Mouse (Mus musculus) midbrain, embryonic 12.5 days (tissue): ENCODE data around the gene Pxylp1. TPM values are rescaled to one million over a fixed set of nuclear protein-coding genes. Genes with fewer than 3 reads are reported as not detected.

Source experiments
- ATAC-seq: fragments of 200-750 bp; cut with Nextera tagmentation; 2 replicates; pipeline ENCODE4 v1.8.0; 2017; ENCODE audit warnings: low read depth, moderate TSS enrichment, moderate library complexity; ENCODE audit not compliant: low FRiP score
- H3K27ac ChIP-seq: fragments of 300-500 bp; sonication (generic); replicated peaks from 2 replicates; pipeline ENCODE4 v1.5.1; 2016; ENCODE audit warnings: mild to moderate bottlenecking
- H3K27me3 ChIP-seq: fragments of 300-500 bp; sonication (generic); 2 replicates; pipeline ENCODE4 v1.6.1; 2016; ENCODE audit warnings: mild to moderate bottlenecking
- H3K36me3 ChIP-seq: fragments of 300-500 bp; sonication (generic); 2 replicates; pipeline ENCODE4 v1.6.1; 2016
- H3K4me1 ChIP-seq: fragments of 300-500 bp; sonication (generic); 2 replicates; pipeline ENCODE4 v1.6.1; 2016
- H3K4me2 ChIP-seq: fragments of 300-500 bp; sonication (generic); replicated peaks from 2 replicates; pipeline ENCODE4 v1.6.1; 2016; ENCODE audit warnings: mild to moderate bottlenecking, moderate library complexity
- H3K4me3 ChIP-seq: fragments of 300-500 bp; sonication (generic); 2 replicates; pipeline ENCODE4 v1.5.1; 2016; ENCODE audit warnings: mild to moderate bottlenecking
- H3K9ac ChIP-seq: fragments of 300-500 bp; sonication (generic); replicated peaks from 2 replicates; pipeline ENCODE4 v1.6.1; 2016; ENCODE audit warnings: mild to moderate bottlenecking, moderate library complexity
- H3K9me3 ChIP-seq: fragments of 300-500 bp; sonication (generic); 2 replicates; pipeline ENCODE4 v1.6.1; 2016; ENCODE audit warnings: mild to moderate bottlenecking
- WGBS: fragments of 180-500 bp; shearing (Covaris S2); methylation state at CpG from one replicate; pipeline ENCODE4 v1.1.7; 2016; 5-methylcytosine and 5-hydroxymethylcytosine counted together
- polyA plus RNA-seq: library from polyadenylated mRNA; unstranded; fragments of >200 nt; fragmentation: Nextera tagmentation; extraction: Ambion mirVana; gene quantifications from 2 replicates; pipeline ENCODE4 v1.2.1, GENCODE M21; 2016

The Pxylp1 gene
- polyA plus RNA-seq, 1 experiment from 2014 or later, result 61.9 TPM

DNA sequence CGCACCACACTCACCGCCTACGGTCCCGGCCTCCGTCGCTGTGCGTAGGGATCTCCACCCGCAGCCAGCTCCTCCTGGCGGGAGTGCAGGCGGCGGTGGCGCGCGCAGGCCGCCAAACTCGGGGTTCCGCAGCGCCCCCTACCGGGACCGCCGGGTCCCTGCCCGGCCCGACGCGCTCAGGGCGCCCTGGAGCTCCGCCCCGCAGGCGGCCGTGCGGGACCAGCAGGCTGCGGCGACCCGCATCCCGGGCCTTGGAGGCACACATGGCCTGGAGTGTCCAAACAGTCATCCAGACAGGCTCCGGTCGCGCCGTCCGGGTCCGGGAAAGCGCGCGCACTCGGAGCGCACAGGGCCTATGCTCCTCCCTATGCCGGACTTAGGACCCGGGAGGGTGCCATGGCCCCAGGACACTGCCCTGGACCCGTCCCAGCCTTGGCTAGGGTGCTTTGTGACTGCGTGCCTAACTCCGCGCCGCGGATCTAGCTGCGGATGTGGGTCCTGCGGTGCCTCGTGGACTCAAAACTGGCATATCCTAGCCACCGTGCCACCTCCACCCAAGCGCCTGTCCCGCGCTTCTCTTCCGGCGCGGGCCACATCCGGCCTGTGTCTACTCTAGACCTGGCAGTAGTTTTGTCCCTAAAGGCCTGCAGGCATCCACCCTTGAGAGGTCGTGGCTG lies 3.0 kb downstream of the Pxylp1 start:
- Histone ChIP-seq H3K9me3 (peaks cover 6% of the 10 kb centered on the region; the same call in 1 of the 2 replicates), H3K27me3 (peaks cover 12% of the 10 kb centered on the region), H3K9ac (peak overlapping the region; percentile 80), H3K4me1 (peaks cover 75% of the 10 kb centered on the region), H3K4me2 (peak overlapping the region; percentile 93), H3K36me3 (no peaks in the 10 kb centered on the region), H3K4me3 (peak overlapping the region; percentile 69), H3K27ac (peak overlapping the region; percentile 70)
- WGBS, result under 1% methylated on average over 61 of the region's 66 CpGs
- peak; percentile 83 for ATAC-seq

DNA sequence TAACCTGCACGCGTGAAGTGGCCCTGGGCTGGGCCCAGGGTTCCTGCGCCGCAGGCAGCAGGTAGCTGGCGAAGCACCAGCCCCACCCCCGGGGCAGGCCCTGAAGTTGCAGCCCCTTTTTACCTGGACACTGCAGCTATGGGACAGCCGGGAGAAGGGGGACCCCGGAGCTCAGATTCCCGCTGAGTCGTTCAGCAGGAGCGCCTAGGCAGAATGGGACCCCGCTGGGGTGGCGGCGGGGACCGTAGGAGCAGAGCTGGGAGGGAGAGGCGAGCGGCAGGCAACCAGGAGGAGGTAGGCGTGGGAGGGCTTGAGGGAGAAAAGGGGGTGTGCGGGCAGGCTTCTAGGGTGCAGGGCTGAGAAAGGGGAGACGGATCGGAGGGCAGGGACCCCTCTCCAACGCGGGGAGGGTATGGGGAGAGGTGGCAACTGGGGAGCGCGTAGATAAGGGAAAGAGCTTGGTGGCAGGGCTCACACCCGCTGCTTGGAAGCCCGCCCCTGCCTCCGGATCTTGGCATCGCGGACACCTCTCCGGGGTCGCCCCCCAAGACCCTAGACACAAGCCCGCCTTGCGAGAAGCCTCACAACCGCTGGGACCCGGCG lies 3.6 kb downstream of the Pxylp1 start:
- H3K4me1 ChIP-seq, result peaks cover 77% of the 10 kb centered on the region
- peak overlapping the region; percentile 69 for H3K4me3 ChIP-seq

DNA sequence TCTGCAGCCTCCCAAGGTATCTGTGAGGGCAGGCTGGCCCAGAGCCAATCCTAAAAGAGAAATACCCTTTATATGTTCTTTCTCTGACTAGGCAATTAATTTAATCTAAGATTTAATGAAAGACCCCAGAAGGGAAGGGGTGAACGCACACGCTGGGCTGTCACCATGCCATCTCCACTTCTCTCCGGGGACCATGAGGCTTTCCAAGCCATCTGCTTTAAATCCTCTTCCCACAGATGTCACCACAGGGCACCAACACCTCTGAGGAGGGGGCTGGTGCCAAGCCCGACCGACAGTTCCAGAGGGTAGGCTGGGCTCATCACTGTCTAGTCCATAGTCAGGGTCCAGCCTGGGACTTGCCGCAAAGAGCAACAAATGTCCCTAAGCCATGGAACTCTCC lies 4.5 kb downstream of the Pxylp1 start:
- WGBS, result 10% methylated on average over 6 of the region's 6 CpGs
- Histone ChIP-seq H3K36me3 (no peaks in the 10 kb centered on the region), H3K4me1 (peaks cover 80% of the 10 kb centered on the region), H3K27me3 (peaks cover 12% of the 10 kb centered on the region), H3K9ac (no peak overlapping the region), H3K4me3 (peak overlapping the region; percentile 69), H3K9me3 (no peaks in the 10 kb centered on the region), H3K4me2 (peak overlapping the region; percentile 93), H3K27ac (peak overlapping the region; percentile 70; the same call in 1 of the 2 replicates)
- ATAC-seq, result peak; percentile 13; the same call in 1 of the 2 replicates

More for the DNA sequence above, 3.6 kb downstream of the Pxylp1 start:
- Histone ChIP-seq H3K9ac (peak overlapping the region; percentile 80), H3K27ac (peak overlapping the region; percentile 70), H3K27me3 (peaks cover 12% of the 10 kb centered on the region), H3K4me2 (peak overlapping the region; percentile 93), H3K36me3 (no peaks in the 10 kb centered on the region), H3K9me3 (no peaks in the 10 kb centered on the region)
- peak; percentile 50 for ATAC-seq
- under 1% methylated on average over 31 of the region's 37 CpGs for WGBS

DNA sequence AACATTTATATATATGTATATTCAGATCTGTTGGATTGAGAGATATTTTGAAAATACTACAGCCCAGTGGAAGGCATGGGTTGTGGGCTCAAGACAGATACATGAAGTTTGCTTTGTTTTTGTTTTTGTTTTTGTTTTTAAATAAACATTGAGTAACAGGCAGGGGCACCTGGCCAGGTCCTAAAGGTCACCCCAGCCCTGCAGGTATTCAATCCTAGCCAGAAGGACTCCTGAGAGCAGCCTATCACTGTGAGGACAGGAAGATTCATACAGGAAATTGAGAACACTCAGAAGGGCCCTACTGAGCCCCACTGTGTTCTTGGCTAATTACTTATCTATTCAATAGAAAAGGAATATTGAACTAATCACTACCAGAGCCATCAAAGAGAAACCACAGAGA lies 5.0 kb downstream of the Pxylp1 start:
- no peak for ATAC-seq
- H3K9me3 ChIP-seq, result no peaks in the 10 kb centered on the region
- no peak overlapping the region; the same call in 1 of the 2 replicates for H3K27ac ChIP-seq
- no peak overlapping the region for H3K9ac ChIP-seq
- H3K4me3 ChIP-seq, result peak overlapping the region; percentile 69
- H3K4me2 ChIP-seq, result peak overlapping the region; percentile 93
- H3K4me1 ChIP-seq, result peaks cover 78% of the 10 kb centered on the region
- peaks cover 12% of the 10 kb centered on the region for H3K27me3 ChIP-seq
- no peaks in the 10 kb centered on the region for H3K36me3 ChIP-seq

DNA sequence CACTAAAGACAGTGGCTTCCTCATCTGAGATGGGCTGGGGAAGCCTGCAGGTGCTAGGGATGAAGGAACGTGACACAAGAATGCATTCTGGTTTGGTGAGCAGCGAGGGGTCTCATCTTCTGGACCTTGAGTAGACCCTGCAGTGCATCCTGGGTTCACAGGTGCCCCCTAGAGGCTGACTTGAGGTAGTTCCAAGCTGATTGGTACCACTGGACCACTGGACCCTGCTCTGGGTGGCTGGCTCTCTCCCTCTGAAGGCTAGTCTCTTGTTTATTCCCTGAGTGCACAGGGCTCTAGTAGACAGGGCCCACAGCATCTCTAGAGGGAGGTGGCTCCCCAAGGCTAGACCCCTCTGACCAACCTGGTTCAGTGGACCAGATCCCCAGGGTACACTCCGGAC lies 6.7 kb downstream of the Pxylp1 start:
- H3K36me3 ChIP-seq, result no peaks in the 10 kb centered on the region
- WGBS, result 65% methylated on average over 3 of the region's 3 CpGs
- no peak overlapping the region for H3K9ac ChIP-seq
- peaks cover 12% of the 10 kb centered on the region for H3K27me3 ChIP-seq
- ATAC-seq, result no peak
- peaks cover 68% of the 10 kb centered on the region for H3K4me1 ChIP-seq
- no peaks in the 10 kb centered on the region for H3K9me3 ChIP-seq
- no peak overlapping the region for H3K27ac ChIP-seq
- H3K4me3 ChIP-seq, result no peak overlapping the region
- H3K4me2 ChIP-seq, result 0 out of 2 replicates have a peak overlapping the region, but pooled peaks have one; percentile 93

DNA sequence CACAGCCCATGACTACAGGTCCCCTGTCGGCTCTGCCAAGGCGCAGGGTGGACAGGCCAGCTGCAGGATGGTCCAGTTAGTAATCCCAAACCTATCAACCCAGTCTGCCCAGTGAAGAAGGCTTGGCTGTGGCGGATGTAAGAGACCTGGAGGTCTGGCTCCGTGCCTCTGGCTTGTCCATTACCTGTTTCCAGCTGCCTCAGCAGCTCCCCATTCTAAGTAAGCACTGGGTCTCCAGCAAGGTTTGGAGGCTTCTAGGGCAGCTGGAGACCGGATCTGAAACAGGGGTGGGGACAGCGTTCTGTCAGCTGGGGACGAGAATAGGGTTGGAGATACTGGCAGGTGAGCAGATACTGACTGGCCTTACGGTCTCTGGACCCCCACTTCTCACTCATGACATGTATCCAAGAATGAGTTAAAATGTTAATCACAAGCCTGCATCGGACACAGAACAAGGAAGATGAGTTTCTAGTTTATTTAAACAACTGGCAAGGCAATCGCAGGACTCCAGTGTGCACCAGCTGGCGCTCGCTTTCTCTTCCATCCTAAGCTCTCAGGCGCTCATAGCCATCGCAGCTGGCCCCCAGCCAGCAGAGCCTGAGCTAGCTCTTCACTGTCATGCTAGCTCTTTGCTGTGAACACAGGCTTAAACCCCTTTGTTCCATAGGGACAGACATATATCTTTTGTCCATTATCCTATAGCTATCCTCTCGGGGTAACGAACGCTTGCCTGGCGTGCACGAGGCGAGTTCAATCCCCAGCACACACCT lies 9.8 kb downstream of the Pxylp1 start:
- H3K27ac ChIP-seq, result peak overlapping the region; percentile 39
- H3K9me3 ChIP-seq, result no peaks in the 10 kb centered on the region
- 0 out of 2 replicates have a peak overlapping the region, but pooled peaks have one; percentile 17 for H3K9ac ChIP-seq
- no peak overlapping the region for H3K4me3 ChIP-seq
- WGBS, result 75% methylated on average over 20 of the region's 20 CpGs
- peaks cover 56% of the 10 kb centered on the region for H3K4me1 ChIP-seq
- peaks cover 3% of the 10 kb centered on the region; the same call in 1 of the 2 replicates for H3K27me3 ChIP-seq
- H3K36me3 ChIP-seq, result no peaks in the 10 kb centered on the region
- no peak for ATAC-seq
- H3K4me2 ChIP-seq, result no peak overlapping the region

DNA sequence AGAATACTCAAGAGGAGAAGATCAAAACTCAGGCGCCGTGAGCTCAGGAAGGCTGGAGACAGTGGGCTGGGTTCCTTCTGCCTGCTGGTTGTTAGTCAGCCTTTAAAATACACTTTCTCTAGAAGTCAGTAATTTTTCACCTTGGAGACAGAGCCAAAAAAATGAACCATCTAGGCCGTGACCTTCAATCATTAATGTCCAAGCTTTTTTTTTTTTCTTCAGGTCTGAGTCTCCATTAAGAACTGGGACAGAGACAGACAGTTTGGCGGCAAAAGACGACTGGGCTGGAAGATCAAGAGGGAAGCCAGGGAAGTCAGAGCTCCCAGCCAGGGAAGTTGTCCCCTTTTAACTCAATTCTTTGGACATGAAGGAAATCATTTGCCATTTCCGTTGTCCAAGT lies 10.6 kb downstream of the Pxylp1 start:
- ATAC-seq, result no peak
- no peaks in the 10 kb centered on the region for H3K36me3 ChIP-seq
- no peak overlapping the region for H3K9ac ChIP-seq
- no peaks in the 10 kb centered on the region for H3K9me3 ChIP-seq
- no peak overlapping the region for H3K27ac ChIP-seq
- no peaks in the 10 kb centered on the region for H3K27me3 ChIP-seq
- no peak overlapping the region for H3K4me3 ChIP-seq
- no peak overlapping the region for H3K4me2 ChIP-seq
- peaks cover 53% of the 10 kb centered on the region for H3K4me1 ChIP-seq
- WGBS, result 78% methylated on average over 6 of the region's 6 CpGs

DNA sequence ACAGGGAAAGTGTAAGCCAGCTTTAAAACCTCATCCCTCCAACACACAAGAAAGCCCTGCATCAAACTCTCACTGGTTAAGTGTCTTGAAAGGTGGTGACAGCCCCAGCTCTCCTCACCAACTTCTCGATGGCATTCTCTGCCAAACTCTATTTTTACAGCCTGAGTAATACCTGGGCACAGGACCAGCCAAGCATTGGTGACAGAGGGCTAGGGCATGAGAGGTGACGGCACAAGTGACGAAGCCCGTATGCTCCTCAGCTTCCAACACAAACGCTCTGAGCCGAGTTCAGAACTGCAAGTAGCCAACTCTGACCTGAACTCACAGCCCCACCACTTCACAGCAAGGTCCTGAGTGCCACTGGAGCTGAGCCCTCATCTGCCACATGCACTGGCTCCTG lies 13.4 kb downstream of the Pxylp1 start:
- Histone ChIP-seq H3K4me1 (peaks cover 33% of the 10 kb centered on the region), H3K36me3 (no peaks in the 10 kb centered on the region), H3K27me3 (no peaks in the 10 kb centered on the region), H3K4me2 (no peak overlapping the region), H3K9ac (no peak overlapping the region), H3K4me3 (no peak overlapping the region), H3K9me3 (no peaks in the 10 kb centered on the region), H3K27ac (no peak overlapping the region)
- no peak for ATAC-seq
- 92% methylated on average over 6 of the region's 6 CpGs for WGBS

DNA sequence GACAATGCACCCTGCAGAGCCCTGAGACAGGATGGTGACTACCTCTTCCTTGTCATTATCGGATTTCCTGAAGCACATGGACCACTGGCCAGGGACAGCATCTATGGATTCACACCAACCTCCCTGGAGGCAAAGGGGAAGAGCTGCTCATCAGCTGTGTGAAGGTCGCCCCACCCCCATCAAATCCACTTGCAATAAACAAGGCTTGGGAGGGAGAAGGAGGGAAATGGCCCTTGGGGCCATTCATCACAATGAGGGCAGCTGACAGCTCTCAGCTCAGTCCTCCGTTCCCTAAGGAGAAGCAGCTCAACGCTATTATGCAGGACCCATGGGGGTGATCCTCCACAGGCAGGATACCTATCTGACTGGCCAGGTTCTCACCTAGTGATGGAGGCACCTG lies 14.0 kb downstream of the Pxylp1 start:
- H3K4me2 ChIP-seq, result no peak overlapping the region
- H3K27ac ChIP-seq, result peak overlapping the region; percentile 30; the same call in 1 of the 2 replicates
- H3K9ac ChIP-seq, result no peak overlapping the region
- H3K27me3 ChIP-seq, result no peaks in the 10 kb centered on the region
- ATAC-seq, result no peak
- WGBS, result 35% methylated on average over 4 of the region's 4 CpGs
- H3K4me1 ChIP-seq, result peaks cover 29% of the 10 kb centered on the region
- no peak overlapping the region for H3K4me3 ChIP-seq
- H3K9me3 ChIP-seq, result no peaks in the 10 kb centered on the region
- H3K36me3 ChIP-seq, result no peaks in the 10 kb centered on the region

DNA sequence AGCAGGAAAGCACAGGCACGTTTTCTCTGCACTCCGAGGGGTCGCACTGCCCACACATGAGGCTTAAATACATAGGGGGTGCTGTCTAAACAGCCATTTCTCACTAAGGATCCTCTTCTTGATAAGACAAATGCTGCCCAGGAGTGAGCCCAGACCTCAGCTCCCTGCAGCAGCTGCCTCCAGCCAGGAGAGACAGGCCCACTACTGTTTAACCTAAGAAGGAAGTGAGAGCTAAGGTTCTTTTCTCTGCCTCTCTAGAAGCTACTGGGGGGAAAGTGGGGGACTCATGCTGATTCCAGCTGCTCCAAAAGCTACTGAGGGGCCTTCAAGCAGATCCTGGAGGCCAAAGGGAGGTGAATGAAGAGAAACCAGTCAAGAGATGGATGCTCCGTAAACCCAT lies 16.8 kb downstream of the Pxylp1 start:
- 0 out of 2 replicates have a peak, but pooled peaks cover 2% of the 10 kb centered on the region for H3K36me3 ChIP-seq
- 72% methylated on average over 4 of the region's 4 CpGs for WGBS
- no peaks in the 10 kb centered on the region for H3K27me3 ChIP-seq
- H3K9ac ChIP-seq, result no peak overlapping the region
- peaks cover 18% of the 10 kb centered on the region; the same call in 1 of the 2 replicates for H3K4me1 ChIP-seq
- ATAC-seq, result no peak
- no peak overlapping the region for H3K27ac ChIP-seq
- peaks cover 3% of the 10 kb centered on the region; the same call in 1 of the 2 replicates for H3K9me3 ChIP-seq
- no peak overlapping the region for H3K4me2 ChIP-seq
- no peak overlapping the region for H3K4me3 ChIP-seq

DNA sequence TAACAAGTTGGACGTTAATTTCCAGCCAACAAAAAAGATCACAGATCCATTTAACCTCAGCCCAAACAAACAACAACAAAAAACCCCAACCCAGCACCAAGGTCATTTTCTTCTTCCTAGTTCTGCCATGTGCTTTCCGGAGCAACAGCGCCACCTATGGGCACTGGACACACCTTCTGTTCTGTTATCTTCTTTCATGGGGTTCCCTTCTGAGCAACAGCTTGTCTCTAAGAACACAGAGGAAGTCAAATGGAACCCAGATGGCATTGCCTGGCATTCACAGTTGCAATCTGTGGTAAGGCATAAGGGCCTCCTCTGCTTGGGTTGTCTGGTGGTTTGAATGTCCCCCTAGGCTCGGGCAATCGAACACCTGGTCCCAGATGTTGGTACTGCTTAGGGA lies 19.4 kb downstream of the Pxylp1 start:
- Histone ChIP-seq H3K36me3 (0 out of 2 replicates have a peak, but pooled peaks cover 3% of the 10 kb centered on the region), H3K4me1 (peaks cover 6% of the 10 kb centered on the region; the same call in 1 of the 2 replicates), H3K4me3 (no peak overlapping the region), H3K9ac (no peak overlapping the region), H3K27me3 (no peaks in the 10 kb centered on the region), H3K9me3 (peaks cover 5% of the 10 kb centered on the region; the same call in 1 of the 2 replicates), H3K4me2 (no peak overlapping the region), H3K27ac (no peak overlapping the region)
- no peak for ATAC-seq
- 73% methylated on average over 5 of the region's 5 CpGs for WGBS

DNA sequence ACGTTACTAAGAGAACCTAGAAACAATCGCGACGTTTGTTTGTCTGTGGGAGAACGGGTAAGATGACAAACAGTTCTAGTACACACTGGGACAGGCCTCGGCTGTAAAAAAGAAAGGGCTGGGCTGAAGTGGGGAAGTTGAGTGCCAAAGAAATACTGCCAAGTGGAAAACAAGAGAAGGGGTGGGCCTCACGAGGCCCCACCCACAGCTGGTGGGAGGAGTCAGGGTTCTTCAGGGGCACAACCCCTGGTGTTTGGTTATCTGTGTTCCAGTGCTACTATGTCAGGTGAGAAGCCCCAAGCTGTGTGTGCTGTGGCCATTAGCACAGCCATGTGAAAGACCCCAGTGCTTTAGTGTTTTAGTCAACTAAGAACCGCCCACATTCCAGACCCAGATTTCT lies 22.4 kb downstream of the Pxylp1 start:
- no peak overlapping the region for H3K4me3 ChIP-seq
- no peak for ATAC-seq
- no peak overlapping the region for H3K27ac ChIP-seq
- 84% methylated on average over 8 of the region's 8 CpGs for WGBS
- 0 out of 2 replicates have a peak, but pooled peaks cover 5% of the 10 kb centered on the region for H3K4me1 ChIP-seq
- H3K36me3 ChIP-seq, result 0 out of 2 replicates have a peak, but pooled peaks cover 3% of the 10 kb centered on the region
- no peak overlapping the region for H3K4me2 ChIP-seq
- no peaks in the 10 kb centered on the region for H3K27me3 ChIP-seq
- H3K9ac ChIP-seq, result no peak overlapping the region
- H3K9me3 ChIP-seq, result peaks cover 5% of the 10 kb centered on the region; the same call in 1 of the 2 replicates
